Mouse (Mus musculus) thymus, postnatal 0 days (tissue): ENCODE measurements at regions not wholly inside any gene's neighbourhood (a gene's known extent, or its start where the extent isn't known, plus 50 kb on each side); places are given as distances from the start of the nearest gene placed in this dataset.

Experiments used
- DNase-seq: peaks from one replicate; pipeline ENCODE4 v3.0.0-alpha.2; 2015; ENCODE audit warnings: low spot score

DNA sequence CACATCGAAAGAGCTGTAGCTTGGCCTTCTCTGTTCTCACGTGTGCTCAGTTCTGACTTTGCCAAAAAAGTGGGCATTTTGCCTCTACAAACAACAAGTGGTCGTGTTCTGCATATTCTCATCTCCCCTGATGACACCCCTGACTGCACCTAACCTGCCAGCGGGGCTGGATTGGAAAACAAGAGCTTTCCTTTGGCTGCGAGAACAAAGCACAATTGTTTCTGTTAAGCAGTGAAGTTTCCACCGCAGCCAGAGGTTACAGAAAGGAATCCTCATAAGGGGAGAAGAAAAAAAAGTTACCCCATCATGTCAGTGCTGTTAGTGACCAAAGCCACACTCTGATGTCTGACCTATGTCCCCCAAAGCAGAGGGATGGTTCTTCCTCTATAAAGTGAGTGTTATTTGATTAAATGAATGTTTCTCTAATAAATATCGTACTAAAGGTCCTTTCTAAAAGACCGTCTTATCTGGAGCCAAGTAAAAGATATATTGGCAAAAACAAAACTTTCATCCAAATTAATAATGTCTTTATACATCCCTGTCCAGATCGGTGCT is 371.4 kb upstream of the Intu start:
- DNase-seq, result no peak

DNA sequence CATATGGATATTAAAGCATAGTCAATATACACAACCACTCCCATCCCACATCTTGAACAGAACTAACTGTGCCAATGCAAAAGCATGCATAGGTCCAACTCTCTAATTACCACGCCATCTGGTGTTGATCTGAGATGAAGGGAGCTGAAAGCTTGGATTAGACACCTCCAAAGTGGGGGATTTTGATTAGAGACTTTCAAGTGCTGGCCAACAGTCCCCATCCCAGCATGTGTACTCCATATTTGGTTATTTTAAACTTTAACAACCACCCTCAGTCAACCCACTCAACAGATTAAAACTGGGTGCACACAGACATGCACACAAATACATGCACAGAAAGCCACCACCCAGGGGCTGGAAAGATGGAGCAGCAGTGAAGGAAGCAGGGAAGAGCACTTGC is 366.9 kb upstream of the Intu start:
- DNase-seq, result no peak

DNA sequence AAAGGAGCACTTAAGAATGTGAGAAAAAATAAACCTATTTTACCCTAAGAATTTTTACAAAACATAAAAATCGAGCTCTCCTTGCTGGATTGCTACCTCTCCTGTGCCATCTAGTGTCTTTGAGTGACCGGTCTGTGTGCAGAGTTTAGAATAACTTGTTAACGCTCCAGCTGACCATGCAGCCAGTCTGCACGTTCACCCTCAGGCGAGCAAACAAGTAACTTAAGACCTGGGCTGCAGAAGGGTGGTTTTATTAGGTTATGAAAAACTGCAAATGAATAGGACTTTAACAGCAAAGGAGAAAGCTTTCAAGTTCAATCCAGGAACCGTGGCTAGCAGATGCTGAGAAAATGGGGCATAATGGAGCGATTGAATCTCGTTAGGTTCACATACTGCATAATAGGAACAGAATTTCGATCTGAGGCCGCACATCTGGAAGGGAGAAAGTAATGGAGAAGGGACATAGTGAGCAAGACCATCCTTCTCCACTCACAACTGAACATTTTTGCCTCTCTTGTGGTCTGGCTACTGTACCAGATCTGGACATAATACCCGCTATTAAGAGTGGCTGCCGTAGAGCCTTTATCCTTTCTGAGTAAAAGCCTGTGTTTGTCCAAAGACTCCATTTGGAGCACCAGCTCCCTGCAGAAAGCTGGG is 363.0 kb upstream of the Intu start:
- DNase-seq, result no peak

DNA sequence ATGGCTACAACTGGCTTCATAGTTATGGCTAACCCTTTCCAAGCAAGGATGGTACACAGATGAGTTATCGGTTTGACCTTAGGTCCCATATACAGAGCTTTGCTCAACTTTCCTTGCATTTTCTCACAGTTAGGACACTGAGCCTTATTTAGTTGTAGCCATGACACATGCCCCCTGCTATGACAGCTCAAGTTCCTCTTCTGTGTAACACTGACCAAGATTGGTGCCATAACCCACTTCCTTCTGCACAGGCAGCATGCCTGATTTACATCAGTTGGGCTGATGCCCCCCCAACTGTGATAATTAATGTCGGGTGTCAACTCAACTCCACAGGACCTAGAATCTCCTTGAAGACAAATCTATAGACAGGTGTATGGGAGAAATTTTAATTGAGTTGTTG is 361.5 kb upstream of the Intu start:
- DNase-seq, result no peak

DNA sequence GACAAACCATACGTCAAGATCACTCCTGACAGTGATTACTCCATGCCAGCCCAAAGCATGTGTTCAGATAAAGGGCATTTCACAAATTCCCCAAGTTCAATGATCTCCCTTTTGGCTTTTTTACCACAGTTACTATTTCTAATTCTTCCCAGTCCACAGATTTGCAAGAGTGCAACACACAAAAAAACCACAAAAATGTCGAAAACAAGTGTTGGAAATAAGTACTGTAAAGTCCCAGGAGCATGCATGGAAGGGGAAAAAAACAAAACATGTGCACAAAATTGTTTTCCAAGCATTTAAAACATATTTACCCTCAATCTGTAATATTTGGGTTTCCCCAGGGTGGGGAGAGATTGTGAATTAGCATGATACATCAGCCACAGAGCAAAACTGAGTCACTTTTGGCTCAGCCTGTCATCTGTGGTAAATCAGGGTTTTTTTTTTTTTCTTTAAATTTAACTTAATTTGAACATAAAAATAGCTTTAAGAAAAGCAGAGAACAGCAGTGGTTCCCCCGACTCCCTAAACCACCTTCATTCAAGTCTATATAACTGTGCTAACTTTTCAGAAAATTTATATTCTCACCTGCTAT is 351.3 kb upstream of the Intu start:
- DNase-seq, result no peak

DNA sequence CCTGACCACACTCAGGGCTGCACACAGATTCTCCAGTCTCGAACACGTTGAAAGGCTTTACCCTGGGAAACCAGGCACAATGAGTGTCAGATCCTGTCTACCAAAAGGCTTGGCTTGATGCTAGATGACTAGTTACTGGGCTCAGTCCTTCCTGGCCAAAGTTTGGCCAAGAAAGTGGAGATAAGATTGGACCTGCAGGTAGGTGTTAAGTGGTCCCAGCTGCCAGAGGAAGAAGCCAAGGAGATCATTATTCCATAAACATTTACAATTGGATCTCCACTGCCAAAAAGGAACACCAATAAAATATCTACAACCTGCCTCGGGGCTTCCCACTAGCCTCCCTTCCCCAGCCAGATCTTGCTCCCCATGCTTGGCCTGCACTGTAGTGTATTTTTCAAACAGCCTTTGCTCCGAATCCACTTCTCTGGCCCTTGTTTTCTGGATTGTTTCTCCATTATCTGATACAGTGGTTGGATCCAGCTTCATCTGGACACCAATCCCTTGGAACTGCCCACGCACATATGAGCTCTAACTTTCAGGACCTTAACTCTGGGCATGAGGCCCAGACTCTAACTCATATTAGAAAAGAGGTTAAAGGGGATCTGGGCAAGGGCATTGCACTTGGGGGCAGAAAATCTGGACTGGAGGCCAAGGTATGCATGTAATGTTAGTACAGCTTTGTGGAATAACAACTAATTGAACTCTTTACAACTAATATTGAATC is 345.3 kb upstream of the Intu start:
- DNase-seq, result no peak

DNA sequence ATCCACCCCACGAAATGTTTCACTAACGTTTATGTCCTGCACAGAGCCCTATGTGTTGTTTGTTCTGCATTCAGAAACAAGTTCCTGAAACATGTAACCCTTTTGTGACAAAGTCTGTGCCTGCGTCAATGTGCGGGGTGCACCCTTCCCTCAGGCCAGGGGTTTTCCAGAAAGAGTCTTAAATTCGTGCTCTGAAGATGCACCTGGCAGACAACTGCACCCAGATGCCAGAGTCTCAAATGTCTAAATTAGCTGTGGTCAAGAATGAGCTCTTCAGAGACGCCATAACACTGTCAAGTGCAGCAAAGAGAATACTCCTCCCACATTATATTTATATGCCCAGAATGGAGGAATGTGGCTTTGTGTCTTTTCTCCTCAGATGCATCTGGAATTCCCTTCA is 341.6 kb upstream of the Intu start:
- DNase-seq, result no peak

DNA sequence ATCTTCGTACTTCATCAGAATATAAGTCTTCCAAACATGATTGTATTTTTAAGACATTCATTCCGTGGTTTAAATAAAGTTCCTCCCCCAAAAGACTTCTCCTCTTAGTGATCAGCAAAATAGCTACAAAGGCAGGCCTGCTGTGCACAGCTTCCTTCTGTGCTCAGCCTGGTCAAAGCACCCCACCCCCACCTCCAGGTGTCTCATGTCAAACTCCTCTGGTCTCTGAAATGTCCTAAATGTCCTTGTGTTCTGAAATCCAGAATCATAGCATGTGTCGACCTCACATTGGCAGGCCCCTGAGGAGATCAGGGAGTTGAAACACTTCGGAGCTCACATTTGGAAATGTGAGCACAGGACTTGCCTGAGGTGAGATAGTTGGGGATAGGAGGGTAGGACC is 341.1 kb upstream of the Intu start:
- no peak for DNase-seq

DNA sequence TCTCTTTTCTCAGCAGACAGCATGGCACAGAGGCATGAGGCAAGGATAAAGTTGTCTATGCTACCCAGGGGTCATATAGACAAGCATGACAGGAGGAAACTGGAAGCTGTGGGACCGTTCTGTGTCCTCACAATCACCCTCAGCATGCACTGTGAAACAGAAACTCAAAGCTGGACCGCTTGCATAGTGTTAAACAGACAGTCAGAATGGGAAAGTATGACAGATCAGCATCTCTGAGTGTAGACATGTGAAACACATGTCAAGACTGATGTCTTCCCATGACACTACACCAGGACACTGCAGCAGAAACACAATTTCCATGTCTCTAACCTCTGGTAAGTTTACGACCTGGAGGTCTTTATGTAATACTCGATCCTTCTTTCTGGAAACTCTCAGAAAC is 330.9 kb upstream of the Intu start:
- no peak for DNase-seq

DNA sequence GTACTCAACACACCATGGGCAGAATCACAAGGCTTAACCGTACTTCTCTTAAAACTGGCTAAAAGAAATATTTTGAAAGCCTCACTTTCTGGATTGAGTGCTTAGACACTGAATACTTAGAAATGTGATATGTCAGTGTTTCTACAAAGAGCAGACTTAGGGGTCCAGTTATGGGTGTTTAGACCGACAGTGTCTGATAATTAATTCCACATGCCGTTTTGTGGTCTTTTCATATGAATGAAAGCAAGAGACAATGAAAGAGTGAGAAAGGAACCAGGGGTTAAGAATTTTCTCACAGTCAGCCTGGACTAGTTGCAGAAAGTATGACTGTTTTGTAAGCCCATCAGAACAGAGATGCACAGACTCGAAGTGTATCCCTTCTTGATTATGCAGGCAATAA is 324.8 kb upstream of the Intu start:
- no peak for DNase-seq

DNA sequence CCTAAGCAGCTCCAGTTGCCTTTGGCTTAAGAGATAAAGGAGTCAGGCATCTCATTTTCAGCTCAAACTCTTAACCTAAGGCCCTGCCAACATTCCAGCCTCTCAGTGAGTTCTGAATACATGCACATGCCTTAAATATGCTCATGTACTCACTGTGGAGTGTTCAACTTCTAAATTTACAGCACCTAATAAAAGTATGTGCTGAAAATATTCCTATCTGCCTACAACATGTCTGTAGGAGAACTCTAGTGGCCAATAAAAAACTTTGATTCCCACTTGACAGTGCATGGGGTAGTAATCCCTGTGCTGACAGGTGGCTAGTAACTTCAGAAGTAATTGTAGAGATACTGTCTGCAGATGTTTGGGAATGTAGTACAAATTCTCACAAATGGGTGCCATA is 319.3 kb upstream of the Intu start:
- DNase-seq, result no peak

DNA sequence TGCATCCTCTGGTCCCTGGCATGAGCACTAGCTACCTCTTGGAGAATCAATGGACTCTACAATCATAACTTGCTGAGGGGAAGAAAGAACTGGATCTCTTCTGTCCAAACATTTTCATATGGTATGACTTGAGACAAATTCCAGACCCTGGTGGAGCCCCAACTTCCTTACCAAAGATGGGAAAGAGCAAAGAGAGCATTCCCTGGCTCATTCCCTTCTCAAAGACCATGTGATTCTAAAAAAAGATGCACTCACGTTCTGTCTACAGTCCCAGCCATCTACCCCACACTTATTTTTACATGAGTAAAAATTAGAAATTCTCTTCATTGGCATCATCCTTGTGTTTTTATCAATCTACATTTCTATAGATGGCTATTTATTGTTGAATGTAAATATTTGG is 304.3 kb upstream of the Intu start:
- no peak for DNase-seq

DNA sequence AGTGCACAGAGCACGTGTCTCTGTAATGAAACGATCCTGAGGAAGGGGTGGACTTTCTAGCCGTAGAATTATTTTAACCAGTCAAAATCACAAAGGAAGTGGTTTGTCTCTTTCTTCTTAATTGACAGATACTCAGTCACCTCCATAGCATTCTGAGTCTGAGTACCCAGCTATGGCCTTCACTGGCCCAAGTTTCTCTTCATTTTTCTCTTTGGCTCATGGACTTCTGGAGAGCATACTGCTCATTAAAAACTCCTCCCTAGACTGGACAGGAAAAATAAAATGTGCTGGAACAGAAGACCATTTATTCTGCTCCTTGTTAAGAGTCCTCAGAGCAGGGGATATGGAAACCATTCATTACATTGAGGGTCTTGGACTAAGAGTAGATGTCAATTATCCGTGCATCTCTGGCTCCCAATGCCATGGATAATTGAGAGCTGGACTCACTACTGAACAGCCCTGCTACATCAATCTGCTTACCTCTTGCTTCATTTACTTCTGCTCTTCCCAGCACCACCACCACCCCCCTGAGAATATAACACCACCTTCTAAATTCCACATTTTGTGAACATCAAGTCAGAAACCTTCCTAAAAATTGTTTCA is 287.5 kb upstream of the Intu start:
- no peak for DNase-seq

DNA sequence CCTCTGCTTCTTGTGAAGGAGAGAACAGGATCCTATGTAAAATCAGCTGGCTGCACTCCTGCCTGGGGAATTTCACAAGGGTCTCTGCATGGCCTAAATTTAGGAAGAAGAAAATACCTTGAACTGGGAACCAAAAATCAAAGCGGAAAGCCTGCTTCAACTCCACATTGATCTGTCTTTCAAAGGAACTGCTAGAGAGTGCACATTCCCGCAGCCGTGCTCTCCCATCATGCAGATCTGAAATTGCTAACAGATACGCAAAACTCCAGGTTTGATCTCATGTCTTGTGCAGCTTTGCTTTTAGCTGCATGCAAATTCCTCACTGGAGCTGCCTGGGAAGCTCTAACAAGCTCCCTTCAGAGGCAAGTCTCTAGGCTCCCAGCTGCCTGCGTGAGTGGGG is 276.7 kb upstream of the Intu start:
- no peak for DNase-seq

DNA sequence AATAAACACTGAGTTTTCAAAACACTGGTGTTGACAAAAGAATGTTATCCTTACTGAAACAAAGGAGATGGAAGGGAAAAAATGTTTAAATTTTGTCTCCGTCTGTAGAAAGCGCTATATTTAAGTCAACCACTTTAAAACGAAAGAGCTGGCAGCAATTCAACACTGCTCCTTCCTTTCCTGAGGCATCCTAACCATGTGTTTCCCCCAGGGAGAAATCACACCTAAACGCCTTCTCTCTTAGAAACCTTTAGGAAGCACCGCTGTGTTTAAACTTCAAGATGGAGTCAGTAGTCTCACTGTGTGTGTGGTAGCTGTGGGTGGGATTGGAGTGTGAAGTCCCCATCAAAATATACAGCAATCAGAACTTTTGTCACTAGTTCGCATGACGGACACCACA is 268.6 kb upstream of the Intu start:
- no peak for DNase-seq

DNA sequence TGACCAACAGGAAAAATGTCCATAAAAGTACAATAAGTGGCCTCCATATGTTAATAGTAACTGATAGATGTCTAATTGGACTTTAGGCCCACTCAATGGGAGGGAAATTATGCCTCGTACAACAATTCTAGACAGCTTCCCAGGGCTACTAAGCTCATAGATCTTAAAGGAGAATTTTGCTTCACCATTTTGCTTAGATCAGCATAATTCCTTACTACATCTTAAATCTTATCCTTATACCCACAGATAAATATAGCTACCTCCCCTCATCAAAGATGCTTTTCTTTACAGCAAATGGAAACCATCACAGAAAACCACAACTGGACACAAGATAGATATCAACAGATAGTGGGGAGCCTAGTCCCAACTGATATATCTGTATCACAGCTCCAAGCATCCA is 263.6 kb upstream of the Intu start:
- DNase-seq, result no peak

DNA sequence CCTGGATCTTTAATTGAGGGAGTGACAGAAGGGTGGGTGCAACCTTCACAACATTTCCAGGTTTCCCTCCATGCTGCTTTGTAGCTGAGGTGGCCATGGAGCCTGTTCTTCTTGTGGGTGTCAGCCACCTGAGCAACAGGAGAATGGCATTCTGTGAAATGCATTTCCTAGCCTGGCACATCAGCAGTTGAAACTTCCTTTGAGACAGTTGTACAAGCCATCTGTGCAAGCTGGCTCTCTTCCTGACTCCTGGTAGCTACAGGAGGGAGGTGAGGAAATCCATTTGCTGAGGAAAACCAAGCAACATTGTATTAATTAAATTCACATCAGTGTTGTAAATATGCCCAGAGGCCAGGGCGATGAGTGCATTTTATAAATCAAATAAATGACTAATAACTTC is 248.2 kb upstream of the Intu start:
- no peak for DNase-seq

DNA sequence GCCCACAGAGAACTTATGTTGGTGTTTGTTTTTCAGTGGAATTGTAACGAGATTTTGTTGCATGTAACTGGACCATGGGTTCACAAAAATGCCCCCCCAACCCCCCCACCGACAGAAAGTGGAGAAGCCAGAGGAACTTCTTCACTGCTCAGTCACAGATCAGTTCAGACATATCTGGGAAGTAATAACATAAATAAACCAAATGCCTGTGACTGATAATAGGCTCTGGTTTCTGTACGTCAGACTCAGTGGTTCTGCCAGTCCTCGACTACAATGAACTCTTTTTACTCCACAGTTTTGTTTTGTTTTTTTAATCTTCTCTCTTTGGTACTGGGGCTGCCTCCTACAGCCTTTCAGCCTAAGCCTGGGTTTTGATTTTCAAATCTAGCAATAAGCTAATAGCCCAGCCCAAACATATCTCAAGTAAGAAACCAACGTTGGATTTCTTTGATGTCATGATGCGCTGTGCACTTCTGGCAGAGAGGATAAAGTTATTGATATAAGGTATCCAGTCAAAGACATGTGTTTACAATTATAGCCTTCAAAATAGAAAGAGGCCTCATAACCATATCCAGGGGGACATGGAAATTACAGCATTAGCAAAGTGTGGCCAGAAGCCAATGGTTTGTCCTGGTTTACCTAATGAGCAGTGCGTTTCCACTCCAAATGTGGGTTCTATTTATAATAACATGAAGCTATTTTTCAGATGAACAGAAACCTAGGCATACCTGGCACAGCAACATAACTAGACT is 244.0 kb upstream of the Intu start:
- DNase-seq, result no peak

DNA sequence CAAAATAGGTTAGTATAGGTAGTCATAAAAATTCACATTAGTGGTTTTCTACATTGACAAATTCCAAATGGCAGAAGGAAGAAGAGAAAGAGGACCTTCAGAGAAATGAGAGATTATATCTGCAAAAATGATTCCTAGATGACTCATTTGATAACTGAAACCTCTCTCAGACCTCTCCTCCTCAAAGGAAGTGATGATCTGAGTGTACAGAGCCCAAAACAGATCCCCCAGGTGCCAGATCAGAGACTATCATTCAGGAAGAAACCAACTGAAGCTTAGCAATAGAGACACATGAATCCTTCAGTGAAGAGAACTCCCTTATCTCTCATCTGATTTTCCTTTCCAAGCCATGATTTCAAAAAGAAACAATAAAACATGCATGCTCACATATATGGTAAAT is 234.0 kb upstream of the Intu start:
- DNase-seq, result no peak

DNA sequence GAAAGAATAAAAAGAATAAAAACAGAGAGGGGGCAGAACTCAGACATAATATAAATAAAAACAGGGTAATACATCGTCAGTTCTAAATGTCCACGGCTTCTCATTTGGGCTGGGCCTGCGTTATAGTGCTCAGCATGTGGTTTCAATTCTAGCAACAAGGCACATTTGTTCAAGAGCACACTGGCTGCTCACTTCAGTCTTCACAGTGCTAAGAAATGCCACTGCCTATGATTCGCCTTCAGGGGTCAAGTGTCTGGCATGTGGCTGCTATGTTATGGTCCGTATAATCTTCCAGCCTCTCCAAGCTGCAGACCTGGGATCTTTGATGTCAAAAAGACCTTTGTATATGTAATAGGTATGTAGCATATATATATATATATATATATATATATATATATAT is 210.8 kb upstream of the Intu start:
- DNase-seq, result no peak
